15 mouse cellular contexts compared by ENCODE assay signal in the genomic region with DNA sequence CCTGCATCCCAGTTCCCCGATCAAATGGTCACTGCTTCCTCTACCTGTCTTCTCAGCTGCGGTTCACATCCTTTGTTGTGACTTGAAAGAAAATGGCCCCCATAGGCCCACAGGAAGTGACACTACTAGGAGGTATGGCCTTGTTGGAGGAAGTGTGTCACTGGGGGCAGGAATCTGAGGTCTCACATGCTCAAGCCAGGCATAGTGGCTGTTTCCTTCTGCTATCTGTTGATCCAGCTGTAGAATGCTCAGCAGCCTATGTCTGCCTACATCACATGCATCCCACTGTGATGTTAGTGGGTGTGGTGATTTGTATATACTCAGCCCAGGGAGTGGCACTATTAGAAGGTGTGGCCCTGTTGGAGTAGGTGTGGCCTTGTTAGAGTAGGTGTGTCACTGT.
DNase-seq lines count a peak whose midpoint lies in the region; ATAC-seq and TF ChIP-seq lines count a peak whose summit lies in the region.
"Had no signal": no experiment of that assay in that cellular context is flagged by ENCODE, and none has a peak within 500 bp of the region (broad histone marks: within the 10 kb centered on the region; RNA-seq: fewer than 3 reads in every experiment).

No protein-coding gene starts in this region.

- TF ChIP-seq CTCF in gastrocnemius, adult 2 months (IDR thresholded peaks at IDR 0.05): no peak
- TF ChIP-seq CTCF in lung, postnatal 0 days (IDR thresholded peaks at IDR 0.05): no peak

- TF ChIP-seq EP300 in lung, postnatal 0 days (IDR thresholded peaks at IDR 0.05): no peak

- peaks cover 20 to 40% of the 10 kb centered on the region in 2 experiments for H3K4me1 ChIP-seq in ES-E14 (ENCODE audit: control insufficient read depth in 2 of 2, insufficient read depth in 2 of 2, low read length in 2 of 2, poor library complexity in 1 of 2)
- H3K4me1 ChIP-seq in limb, embryonic 10.5 days: peaks cover 13% of the 10 kb centered on the region; the same call in 1 of the 2 replicates
- no peaks in the 10 kb centered on the region for H3K4me1 ChIP-seq in stomach, embryonic 14.5 days (ENCODE audit: control insufficient read depth, insufficient read depth, low read length)
- no peaks in the 10 kb centered on the region; the same call in 1 of the 2 replicates for H3K4me1 ChIP-seq in lung, postnatal 0 days (ENCODE audit: insufficient read depth, low read depth, low read length)
- H3K4me1 ChIP-seq: hindbrain, embryonic 10.5 days had no signal

- DNase-seq in spleen, postnatal 36 days (ENCODE audit: low spot score in 2 of 2): peak; percentile 59 to 67
- no peak for DNase-seq in spleen, postnatal 4 days (ENCODE audit: low spot score in 2 of 2)
- no peak for DNase-seq in ES-E14 (ENCODE audit: low read depth, low spot score)
- no peak for DNase-seq in limb, embryonic 10.5 days (ENCODE audit: low spot score)
- DNase-seq in gastrocnemius, adult 2 months: no peak
- no peak for DNase-seq in adrenal gland, adult 8-10 months
- no peak for DNase-seq in lung, postnatal 0 days (ENCODE audit: low spot score)
- DNase-seq: adrenal gland, adult 2 months; cerebellum, postnatal 10 days; kidney, adult 11 months; thymus, postnatal 4 days had no signal

- no peak overlapping the region; the same call in 1 of the 2 replicates for H3K9ac ChIP-seq in ES-E14 (ENCODE audit: insufficient read depth, low read depth, low read length, poor library complexity, severe bottlenecking)
- no peak overlapping the region for H3K9ac ChIP-seq in stomach, embryonic 14.5 days (replicated peaks; ENCODE audit: low read depth, low read length)
- no peak overlapping the region for H3K9ac ChIP-seq in lung, postnatal 0 days (replicated peaks; ENCODE audit: low read depth)
- H3K9ac ChIP-seq: embryonic facial prominence, embryonic 12.5 days; heart, embryonic 13.5 days had no signal

- H3K4me2 ChIP-seq in stomach, embryonic 14.5 days (replicated peaks; ENCODE audit: low read depth, low read length): no peak overlapping the region
- H3K4me2 ChIP-seq in lung, postnatal 0 days (replicated peaks; ENCODE audit: low read depth, low read length): no peak overlapping the region
- H3K4me2 ChIP-seq: embryonic facial prominence, embryonic 12.5 days; heart, embryonic 13.5 days had no signal

- 80% methylated on average over 2 of the region's 2 CpGs for WGBS in limb, embryonic 10.5 days
- WGBS in stomach, embryonic 14.5 days: 75% methylated on average over 2 of the region's 2 CpGs
- WGBS in lung, postnatal 0 days: 78% methylated on average over 2 of the region's 2 CpGs

- no peaks in the 10 kb centered on the region for H3K36me3 ChIP-seq in ES-E14 (ENCODE audit: control insufficient read depth, insufficient read depth, low read length, poor library complexity, severe bottlenecking)
- no peaks in the 10 kb centered on the region for H3K36me3 ChIP-seq in limb, embryonic 10.5 days
- H3K36me3 ChIP-seq in stomach, embryonic 14.5 days (ENCODE audit: control insufficient read depth, insufficient read depth, low read length): no peaks in the 10 kb centered on the region
- no peaks in the 10 kb centered on the region for H3K36me3 ChIP-seq in lung, postnatal 0 days (ENCODE audit: insufficient read depth, low read length)
- H3K36me3 ChIP-seq: embryonic facial prominence, embryonic 12.5 days; heart, embryonic 13.5 days; hindbrain, embryonic 10.5 days had no signal

- in situ Hi-C loops in ES-E14 (cut with MboI; ENCODE audit: low sequenced_read_pairs in 2 of 2, unreplicated experiment in 2 of 2): no loop called here

- H3K27me3 ChIP-seq in limb, embryonic 10.5 days (ENCODE audit: low read depth, poor library complexity, severe bottlenecking): no peaks in the 10 kb centered on the region
- H3K27me3 ChIP-seq in stomach, embryonic 14.5 days (ENCODE audit: control insufficient read depth, insufficient read depth, low read length): no peaks in the 10 kb centered on the region
- H3K27me3 ChIP-seq in lung, postnatal 0 days (replicated peaks; ENCODE audit: insufficient read depth, low read length): no peaks in the 10 kb centered on the region
- H3K27me3 ChIP-seq: embryonic facial prominence, embryonic 12.5 days; heart, embryonic 13.5 days had no signal

- H3K9me3 ChIP-seq in ES-E14 (ENCODE audit: control insufficient read depth, insufficient read depth, low read depth, low read length): no peaks in the 10 kb centered on the region
- H3K9me3 ChIP-seq in limb, embryonic 10.5 days (replicated peaks): no peaks in the 10 kb centered on the region
- no peaks in the 10 kb centered on the region for H3K9me3 ChIP-seq in stomach, embryonic 14.5 days (ENCODE audit: control insufficient read depth, low read depth, low read length)
- H3K9me3 ChIP-seq in lung, postnatal 0 days (ENCODE audit: low read length): no peaks in the 10 kb centered on the region
- H3K9me3 ChIP-seq: embryonic facial prominence, embryonic 12.5 days; heart, embryonic 13.5 days; hindbrain, embryonic 10.5 days had no signal

- ATAC-seq in stomach, embryonic 14.5 days (ENCODE audit: insufficient number of reproducible peaks, insufficient read depth, low FRiP score, low read depth): peak; percentile 35; the same call in 1 of the 2 replicates
- no peak for ATAC-seq in lung, postnatal 0 days

- H3K4me3 ChIP-seq in ES-E14 (ENCODE audit: insufficient read depth in 1 of 2, low read depth in 1 of 2, low read length in 2 of 2, poor library complexity in 1 of 2, severe bottlenecking in 1 of 2): 0 out of 4 replicates have a peak overlapping the region, but pooled peaks of 1 of the 2 experiments have one; percentile 41
- no peak overlapping the region for H3K4me3 ChIP-seq in limb, embryonic 10.5 days
- H3K4me3 ChIP-seq in stomach, embryonic 14.5 days (ENCODE audit: low read depth, low read length): no peak overlapping the region
- H3K4me3 ChIP-seq in gastrocnemius, adult 2 months: no peak overlapping the region
- H3K4me3 ChIP-seq in lung, postnatal 0 days (ENCODE audit: low read depth, low read length): no peak overlapping the region
- H3K4me3 ChIP-seq: embryonic facial prominence, embryonic 12.5 days; heart, embryonic 13.5 days; hindbrain, embryonic 10.5 days had no signal

- H3K27ac ChIP-seq in ES-E14 (ENCODE audit: insufficient read depth, low read depth, low read length, poor library complexity, severe bottlenecking): peak overlapping the region; percentile 27; the same call in 1 of the 2 replicates
- H3K27ac ChIP-seq in limb, embryonic 10.5 days: 0 out of 2 replicates have a peak overlapping the region, but pooled peaks have one; percentile 14
- no peak overlapping the region for H3K27ac ChIP-seq in stomach, embryonic 14.5 days (ENCODE audit: low read length)
- H3K27ac ChIP-seq in gastrocnemius, adult 2 months: no peak overlapping the region
- H3K27ac ChIP-seq in lung, postnatal 0 days (ENCODE audit: low read length): no peak overlapping the region
- H3K27ac ChIP-seq: embryonic facial prominence, embryonic 12.5 days; heart, embryonic 13.5 days; hindbrain, embryonic 10.5 days had no signal

- intact Hi-C loops in gastrocnemius, adult 2 months (cut with DNase I): no loop called here

TF ChIP-seq in ES-E14, 5 proteins besides CTCF, POLR2A, EP300 and RAD21:
- TF ChIP-seq ZC3H11A (IDR thresholded peaks at IDR 0.05; ENCODE audit: borderline replicate concordance, low read depth, low read length): no peak
- TF ChIP-seq MAFK (IDR thresholded peaks at IDR 0.05; ENCODE audit: insufficient read depth, low read depth, low read length): no peak
- no peak for TF ChIP-seq ZNF384 (IDR thresholded peaks at IDR 0.05; ENCODE audit: low read depth, low read length)
- TF ChIP-seq CHD2 (IDR thresholded peaks at IDR 0.05; ENCODE audit: low read depth, low read length): no peak
- no peak for TF ChIP-seq HCFC1 (IDR thresholded peaks at IDR 0.05; ENCODE audit: borderline replicate concordance, insufficient read depth, low read length)
TF ChIP-seq in ES-E14: peak in this region for 0.

Comparison
In these comparisons a context has a peak if more than half of its experiments do, and no peak if none do; other contexts are left out.
1. DNase-seq: peak in spleen, postnatal 36 days (2 of 2); none in spleen, postnatal 4 days (0 of 2), ES-E14 (single experiment), limb, embryonic 10.5 days (single experiment), gastrocnemius, adult 2 months (single experiment), adrenal gland, adult 8-10 months (single experiment) and lung, postnatal 0 days (single experiment).
2. H3K27ac ChIP-seq: peak in ES-E14 (single experiment) and limb, embryonic 10.5 days (single experiment); none in stomach, embryonic 14.5 days (single experiment), gastrocnemius, adult 2 months (single experiment) and lung, postnatal 0 days (single experiment).